Mouse (Mus musculus) induced T-regulatory cell, adult 2 months (primary cell): ENCODE data around the gene Ksr2.
"Not testable (repeated sequence)": the region's sequence is repeated elsewhere in the genome, so short reads cannot be mapped to it uniquely, and the experiment has no call there.

Experiments used
- DNase-seq: peaks from one replicate; pipeline ENCODE4 v3.0.0-alpha.2; 2012; ENCODE audit warnings: low read depth

Gene Ksr2

DNA sequence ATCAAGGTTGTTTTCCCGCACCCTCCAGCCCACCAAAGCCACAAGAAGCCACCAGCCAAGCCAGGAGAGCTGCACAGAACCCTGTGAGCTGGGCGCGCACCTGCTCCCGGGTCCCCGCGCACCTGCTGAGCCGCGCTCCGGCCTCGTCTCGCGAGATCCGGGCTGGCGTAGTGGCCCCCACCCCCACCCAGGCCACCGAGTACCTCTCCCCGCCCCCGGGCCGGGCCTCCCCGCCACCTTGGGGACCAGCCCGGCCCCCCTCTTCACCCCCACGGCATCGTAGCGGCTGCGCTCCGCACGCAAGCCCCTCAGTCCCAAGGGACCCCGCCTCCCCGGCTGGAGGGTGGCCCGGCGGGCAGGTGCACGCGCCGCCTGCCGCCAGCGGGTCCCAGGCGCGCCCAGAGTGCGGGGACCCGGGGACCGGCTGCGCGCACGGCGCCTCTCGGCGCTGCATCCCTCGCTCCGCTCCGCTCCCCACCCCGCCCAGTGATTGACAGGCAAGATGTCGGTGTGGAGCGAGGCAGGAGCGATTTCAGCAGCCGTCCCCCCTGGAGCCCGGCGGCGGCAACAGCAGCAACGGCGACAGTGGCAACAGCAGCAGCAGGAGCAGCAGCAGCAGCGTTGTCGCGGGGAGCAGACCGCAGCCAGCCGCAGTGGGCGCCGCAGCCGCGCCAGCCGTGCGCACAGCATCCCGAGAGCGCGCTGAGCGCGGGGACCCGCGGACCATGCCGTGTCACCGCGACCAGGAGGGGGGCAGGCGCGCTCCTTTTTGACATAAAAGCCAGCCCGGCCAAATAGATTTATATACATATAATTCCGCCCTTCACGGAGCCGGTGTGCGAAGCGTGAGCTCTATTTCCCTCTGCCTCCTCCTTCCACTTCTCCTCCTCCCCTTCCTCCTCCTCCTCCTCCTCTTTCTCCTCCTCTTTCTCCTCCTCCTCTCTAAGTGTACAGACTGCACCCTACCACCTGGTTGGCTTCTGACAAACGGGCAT, at the start of gene Ksr2:
TSS of gene Ksr2 (plus strand) at position 494 of the 995 bp plus-strand sequence.
- peak; percentile 42 for DNase-seq

- no peak for DNase-seq
Measured at GRCm38 (mm10) chr5:117364821-117365220, 49.0 kb upstream of the Ksr2 start.

GRCm38 (mm10) chr5:117365904-117366561, 47.8 kb upstream of the Ksr2 start:
- DNase-seq = no peak

DNA sequence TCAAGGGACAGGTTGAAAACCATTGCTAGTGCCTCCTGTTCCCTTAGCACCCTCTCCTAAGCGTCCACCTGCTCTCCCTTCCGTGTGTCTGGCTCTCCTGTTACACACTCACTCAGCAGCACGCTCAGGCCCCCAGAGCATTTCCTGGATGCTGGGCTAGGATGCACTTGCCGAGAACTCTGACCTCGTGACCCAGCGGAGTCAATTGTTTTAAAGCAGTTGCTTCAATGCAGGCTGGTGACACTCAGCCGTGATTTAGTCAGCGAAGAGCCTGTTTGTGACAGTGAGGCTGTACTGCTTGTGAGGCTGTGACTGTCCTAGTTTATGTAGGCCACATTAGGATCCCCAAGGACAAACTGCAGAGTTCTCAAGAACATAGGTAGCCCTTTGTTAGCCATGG, 46.6 kb upstream of the Ksr2 start:
- no peak for DNase-seq

DNA sequence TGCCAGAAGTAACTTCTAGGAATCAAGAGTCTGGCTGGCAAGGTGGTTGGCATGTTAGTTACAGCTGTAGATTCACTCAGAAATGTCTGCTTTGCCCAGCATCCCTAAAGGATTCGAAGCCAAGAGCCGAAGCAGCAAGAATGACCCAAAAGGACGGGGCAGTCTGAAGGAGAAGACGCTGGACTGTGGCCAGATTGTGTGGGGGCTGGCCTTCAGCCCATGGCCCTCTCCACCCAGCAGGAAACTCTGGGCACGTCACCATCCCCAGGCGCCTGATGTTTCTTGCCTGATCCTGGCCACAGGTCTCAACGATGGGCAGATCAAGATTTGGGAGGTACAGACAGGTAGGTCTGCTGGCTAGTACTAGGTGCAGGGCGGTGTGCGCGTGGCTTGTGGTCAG, 43.2 kb upstream of the Ksr2 start:
- no peak for DNase-seq

GRCm38 (mm10) chr5:117373418-117373817, 40.4 kb upstream of the Ksr2 start:
- DNase-seq = no peak

- no peak for DNase-seq
Measured at GRCm38 (mm10) chr5:117374372-117375049, 39.3 kb upstream of the Ksr2 start.

GRCm38 (mm10) chr5:117376331-117376761, 37.5 kb upstream of the Ksr2 start:
- DNase-seq = no peak

- not testable (repeated sequence) for DNase-seq
Measured at GRCm38 (mm10) chr5:117377731-117378130, 36.1 kb upstream of the Ksr2 start.

- no peak for DNase-seq
Measured at GRCm38 (mm10) chr5:117380199-117380598, 33.6 kb upstream of the Ksr2 start.

GRCm38 (mm10) chr5:117381785-117382184, 32.0 kb upstream of the Ksr2 start:
- no peak for DNase-seq

- DNase-seq = no peak
Measured at GRCm38 (mm10) chr5:117383198-117383597, 30.6 kb upstream of the Ksr2 start.

DNA sequence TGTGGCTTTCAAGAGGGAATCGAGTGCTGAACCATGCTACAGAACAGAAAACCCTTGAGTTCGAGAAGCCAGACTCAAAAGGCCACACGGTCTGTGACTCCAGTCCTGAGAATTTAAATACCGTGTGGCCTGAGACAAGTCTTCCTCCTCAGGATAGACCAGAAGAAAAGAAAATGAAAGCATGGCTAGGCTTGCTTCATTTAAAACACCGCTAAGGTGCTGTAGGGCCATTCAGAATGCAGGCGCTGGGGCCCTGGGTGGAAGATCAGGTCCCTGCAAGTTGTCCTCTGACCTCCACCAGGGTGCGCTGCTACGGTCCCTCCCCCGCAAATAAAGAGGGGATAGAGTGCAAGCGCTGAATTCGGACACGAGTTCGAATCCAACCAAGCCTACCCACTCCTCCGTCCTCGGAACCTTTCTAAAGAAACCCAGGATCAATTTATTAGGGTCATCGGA, 25.5 kb upstream of the Ksr2 start:
- peak; percentile 83 for DNase-seq

DNA sequence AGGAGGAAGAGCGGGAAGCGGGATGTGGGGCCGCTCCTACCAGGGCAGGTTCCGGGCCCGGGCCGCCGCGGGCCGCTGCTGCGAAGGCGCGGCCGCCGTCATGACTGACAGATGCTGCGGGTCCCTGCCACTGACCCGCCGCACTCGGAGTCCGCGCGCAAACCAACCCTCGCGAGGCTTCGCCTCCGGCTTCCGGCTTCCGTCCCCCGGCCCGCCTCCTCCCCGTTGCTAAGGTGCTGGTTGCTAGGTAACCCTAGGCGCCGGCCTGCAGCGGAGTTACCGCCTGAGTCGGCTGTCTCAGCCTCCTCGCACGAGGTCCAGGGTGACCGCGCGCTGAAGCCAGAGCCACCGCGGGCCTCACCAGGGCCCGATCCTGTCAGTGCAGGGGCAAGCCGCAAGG, 24.9 kb upstream of the Ksr2 start, which contains the start of gene Rfc5:
TSS of gene Rfc5 (minus strand) at position 171 of the 400 bp plus-strand sequence.
- DNase-seq = peak; percentile 95

DNA sequence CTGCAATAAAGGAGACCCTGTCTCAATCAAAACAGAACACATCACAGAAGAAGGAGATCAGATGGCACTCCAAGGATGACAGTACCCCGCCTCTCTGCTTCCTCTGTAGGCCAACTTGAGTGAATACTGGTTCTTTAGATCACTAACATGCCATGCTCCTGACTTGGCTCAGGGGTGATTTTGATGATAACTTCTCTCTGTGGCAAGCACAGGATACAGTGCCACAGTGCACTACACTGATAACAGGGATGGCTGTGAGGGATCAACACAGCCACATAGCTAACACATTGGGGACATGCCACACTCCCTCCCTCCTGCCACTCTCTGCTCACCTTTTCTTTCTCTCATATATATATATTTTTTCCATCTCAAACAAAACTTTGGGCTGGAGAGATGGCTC, 22.9 kb upstream of the Ksr2 start:
- no peak for DNase-seq

DNA sequence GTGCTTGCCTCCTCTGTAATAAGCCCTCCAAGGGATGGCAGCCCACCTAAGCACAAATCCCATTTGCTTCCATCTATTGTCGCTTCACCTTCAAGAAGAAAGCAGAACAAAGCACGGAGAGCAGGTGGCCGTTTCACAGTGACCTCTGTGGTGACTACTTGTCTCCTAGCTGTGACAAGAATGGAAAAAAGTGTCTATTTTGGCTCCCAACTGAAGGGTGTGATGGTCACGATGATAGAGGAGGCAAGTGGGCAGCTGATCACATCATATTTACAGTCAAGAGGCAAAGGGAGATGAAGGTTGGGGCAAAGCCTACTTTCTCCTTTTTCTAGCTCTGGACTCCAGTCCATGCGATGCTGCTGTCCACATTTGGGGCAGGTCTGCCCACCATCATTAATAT, 18.0 kb upstream of the Ksr2 start:
- DNase-seq = no peak

GRCm38 (mm10) chr5:117396596-117397014, 17.2 kb upstream of the Ksr2 start:
- DNase-seq = no peak

DNA sequence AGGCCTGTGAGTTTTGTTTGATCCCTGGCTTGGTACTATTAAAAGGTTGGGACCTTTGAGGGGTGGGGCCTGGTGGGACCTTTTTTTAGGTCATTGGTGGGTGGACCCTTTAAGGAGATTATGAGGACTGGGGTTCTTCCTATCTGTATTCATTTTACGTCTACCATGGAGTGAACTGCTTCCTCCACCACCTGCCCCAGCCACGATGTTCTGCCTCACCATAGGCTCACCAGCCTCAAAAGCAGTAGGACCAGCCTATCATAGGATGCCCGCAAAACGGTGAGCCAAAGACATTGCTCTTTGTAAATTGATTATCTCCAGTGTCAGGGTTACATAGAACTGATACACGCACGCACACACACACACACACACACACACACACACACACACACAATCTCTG, 16.4 kb upstream of the Ksr2 start:
- no peak for DNase-seq

GRCm38 (mm10) chr5:117398007-117398550, 15.7 kb upstream of the Ksr2 start:
- no peak for DNase-seq

- DNase-seq = no peak
Measured at GRCm38 (mm10) chr5:117399281-117399680, 14.5 kb upstream of the Ksr2 start.

GRCm38 (mm10) chr5:117403609-117404008, 10.2 kb upstream of the Ksr2 start:
- DNase-seq = no peak

GRCm38 (mm10) chr5:117404671-117405070, 9.1 kb upstream of the Ksr2 start:
- DNase-seq = not testable (repeated sequence)
